Mouse (Mus musculus) kidney, postnatal 4 days (tissue): ENCODE data around the gene Krt33a.
A peak's percentile ranks its signal among the peaks of the same experiment; 100 is the strongest.

Source experiments
- DNase-seq, 2 experiments: peaks; one replicate each; pipeline ENCODE4 v3.0.0; 2021; ENCODE audit warnings: mixed read lengths in 2 of 2

The Krt33a gene

DNA sequence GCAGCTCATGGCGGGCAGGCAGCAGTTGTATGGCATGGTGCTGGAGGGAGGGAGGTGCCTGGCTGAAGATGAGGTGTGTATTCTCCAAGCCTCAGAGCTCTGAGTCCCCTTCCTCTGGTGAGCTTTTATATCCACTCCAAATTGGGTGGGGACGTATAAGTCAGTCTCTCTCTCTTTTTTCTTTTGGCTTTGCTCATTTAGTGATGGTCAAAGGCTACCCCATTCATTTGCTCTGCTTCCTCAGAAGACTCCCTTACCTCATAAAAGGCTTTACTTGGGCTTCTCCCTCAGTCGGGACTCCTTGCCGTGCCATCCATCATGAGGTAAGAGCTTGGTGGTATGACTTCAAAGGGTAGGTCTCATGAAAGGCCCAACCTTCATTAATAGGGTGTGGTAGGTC is at the start of gene Krt33a:
TSS of gene Krt33a (minus strand) at position 101 of the 400 bp plus-strand sequence.
- DNase-seq: no peak

DNA sequence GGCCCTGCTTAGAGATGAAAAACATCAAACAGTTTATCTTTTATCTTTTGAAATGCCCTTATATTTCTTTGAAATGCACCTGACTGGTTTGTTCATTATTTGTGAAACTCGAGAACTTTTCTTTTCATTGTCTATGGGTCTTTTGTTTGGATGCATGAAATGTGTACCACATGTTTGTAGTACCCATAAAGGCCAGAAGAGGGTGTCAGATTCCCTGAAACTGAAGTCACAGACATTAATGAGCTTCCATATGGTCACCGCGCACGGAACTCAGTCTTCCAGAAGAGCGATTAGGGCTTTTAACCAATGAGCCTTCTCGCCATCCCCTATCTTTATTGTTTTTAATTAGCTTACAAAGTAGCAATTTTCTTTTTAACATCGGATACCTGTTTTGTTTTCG is 42.9 kb upstream of the Krt33a start:
- DNase-seq: peak in 1 of 2 experiments; percentile 5

DNA sequence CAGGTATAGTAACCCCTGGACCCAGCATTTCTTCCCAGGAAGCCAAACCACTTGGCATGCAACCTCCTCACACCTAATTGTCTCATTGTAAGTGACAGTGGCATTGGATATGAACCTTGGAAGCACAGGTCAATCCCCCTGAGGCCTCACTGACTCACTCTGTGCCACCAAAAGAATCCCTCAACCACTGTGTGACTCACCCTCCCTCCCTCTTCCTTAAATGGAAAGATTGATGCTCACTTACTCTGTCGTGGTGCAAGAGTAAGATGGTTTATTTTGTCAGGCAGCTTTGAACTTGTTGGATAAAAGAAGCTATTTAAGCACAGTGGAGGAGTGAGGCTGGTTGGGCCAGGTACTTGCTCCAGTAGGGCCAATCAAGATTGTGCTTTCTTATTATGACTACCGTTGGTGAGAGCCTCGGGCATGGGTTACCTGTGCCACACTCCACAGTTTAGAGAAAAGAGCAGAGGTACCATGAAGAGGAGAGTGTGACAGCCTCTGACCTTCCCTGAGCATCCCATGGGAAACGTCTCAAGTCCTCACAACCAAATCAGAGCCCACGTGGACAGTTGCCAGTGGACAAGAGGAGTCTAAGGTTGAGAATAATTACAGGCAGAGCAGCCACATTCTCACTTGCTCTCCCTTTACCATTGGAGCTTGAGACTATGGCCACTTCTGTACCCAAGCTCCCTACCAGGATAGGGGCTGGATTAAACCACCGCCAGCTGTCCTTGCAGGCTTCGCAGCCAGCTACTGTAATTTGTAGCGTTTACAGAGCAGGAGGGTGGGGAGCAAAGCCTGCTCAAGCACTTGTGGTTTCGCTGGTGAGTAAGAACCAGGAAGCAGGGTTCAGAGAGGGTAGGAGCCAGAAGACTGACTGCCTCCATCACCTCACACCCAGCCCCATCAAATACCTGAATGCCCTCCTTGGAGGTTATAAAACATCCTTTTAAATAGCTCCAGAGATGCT is 40.0 kb upstream of the Krt33a start:
- no peak for DNase-seq

DNA sequence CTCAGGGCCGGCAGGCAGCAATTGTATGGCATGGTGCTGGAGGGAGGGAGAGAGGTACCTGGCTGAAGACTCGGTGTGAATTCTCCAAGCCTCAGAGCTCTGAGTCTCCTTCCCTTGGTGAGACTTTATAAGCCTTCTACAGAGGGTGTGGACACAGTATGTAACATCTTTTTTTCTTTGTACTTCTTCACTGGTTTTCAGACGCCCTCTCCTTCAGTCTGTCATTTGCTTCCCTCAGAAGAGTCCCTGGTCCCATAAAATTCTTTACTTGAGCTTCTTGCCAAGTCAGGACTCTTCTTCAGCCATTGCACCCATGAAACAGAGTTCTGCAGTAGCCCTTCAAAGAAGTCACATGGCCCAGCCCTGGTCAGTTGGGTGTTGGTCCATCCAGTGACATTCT is 34.4 kb upstream of the Krt33a start, which contains the start of gene Krt31:
TSS of gene Krt31 (minus strand) at position 101 of the 400 bp plus-strand sequence.
- DNase-seq: no peak

DNA sequence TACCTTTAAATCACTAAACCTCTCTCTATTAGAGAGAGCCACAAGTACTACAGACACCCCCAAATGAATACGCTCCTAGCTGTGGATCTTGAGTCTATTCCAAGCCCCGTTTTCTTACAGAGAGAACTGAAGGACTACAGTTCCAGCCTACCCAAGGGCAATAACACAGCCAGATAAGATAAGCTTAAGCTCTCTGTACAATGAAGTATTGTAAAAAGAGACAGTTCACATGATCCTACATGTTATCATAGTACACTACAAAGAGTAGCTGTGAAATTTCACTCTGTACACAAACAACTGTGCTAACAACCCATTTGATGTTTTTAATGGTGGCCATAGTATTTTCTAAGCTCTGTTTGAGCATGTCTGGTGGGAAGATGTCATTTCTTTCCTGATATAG is 31.2 kb upstream of the Krt33a start:
- no peak for DNase-seq

DNA sequence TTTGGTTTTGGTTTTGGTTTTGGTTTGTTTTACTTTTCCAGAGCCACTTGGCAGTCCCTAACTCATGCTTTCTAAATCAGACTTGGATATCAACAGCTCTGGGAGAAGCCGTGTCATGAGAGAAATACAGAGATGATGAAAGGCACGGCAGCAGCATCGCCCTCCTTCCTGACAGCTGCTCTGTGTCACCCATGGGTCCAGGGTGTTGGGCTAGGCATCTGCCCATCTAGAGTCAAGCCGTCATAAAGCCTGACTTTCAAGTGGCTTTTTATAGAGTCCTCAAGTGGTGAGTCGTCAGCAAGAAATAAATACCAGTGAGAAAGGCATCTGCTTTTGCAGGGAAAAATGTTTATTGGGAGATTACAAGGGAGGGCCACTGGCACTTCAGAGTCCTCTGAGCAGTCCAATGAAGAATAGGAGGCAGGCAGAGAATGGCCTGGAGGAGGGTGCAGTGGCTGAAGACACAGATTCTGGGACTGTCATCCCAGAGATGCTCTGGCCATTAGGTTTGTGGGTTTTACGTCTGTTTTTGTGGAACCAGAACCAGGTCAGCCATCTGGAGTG is 30.4 kb upstream of the Krt33a start:
- no peak for DNase-seq

DNA sequence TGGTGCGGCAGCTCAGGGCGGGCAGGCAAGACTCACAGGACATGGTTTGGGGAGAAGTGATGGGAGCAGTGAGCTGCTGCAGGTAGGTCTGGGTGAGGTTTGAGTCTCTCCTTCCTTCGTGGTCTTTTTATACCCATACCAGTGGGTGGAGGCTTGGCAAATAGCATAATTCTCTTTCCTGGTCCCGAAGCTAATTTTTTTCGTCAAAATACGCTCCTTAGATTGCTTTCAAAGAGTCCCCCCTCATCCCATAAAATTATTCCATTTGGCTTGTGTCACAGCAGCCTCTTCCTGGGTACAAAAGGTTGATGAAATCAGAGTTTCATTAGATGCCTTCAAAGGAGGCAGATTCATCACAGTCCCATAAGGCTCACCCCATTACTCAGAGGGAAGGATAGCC is 25.4 kb upstream of the Krt33a start, which contains the start of gene Krt34:
TSS of gene Krt34 (minus strand) at position 101 of the 400 bp plus-strand sequence.
- DNase-seq: no peak

DNA sequence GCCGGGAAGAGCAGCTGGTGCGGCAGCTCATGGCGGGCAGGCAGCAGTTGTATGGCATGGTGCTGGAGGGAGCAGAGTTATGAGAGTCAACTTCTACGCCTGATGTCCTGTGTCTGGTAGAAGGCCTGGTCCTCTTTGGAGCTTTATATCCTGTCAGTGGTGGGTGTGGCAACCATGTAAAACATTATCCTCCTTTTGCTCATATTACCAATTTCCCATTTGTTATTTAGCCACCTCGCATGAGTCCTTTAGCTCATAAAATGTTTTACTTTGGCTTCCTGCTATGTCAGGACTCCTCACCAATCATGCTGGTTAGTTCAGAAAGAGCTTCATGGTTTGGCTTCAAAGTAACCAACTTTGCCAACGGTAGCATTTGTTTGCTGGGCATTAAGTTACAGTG is 13.8 kb upstream of the Krt33a start, which contains the start of gene Krt33b:
TSS of gene Krt33b (minus strand) at position 101 of the 400 bp plus-strand sequence.
- DNase-seq: no peak

DNA sequence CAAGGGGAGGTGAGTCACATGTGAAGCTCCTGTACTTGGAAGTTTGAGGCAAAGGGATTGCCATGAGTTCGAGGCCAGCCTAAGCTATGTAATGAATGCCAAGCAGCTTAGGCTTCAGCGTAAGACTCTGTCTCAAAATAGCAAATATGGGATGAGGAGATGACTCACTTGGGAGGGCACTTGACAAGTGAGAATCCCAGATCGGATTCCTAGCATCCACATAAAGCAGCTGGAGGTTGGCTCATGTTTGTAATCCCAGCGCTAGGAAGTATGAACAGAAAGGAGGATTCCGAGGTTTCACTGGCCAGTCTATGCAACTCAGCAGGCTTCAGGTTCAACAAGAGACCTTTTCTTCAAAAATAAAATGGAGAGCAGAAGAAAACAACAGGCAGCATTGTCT is 5.4 kb upstream of the Krt33a start:
- DNase-seq: no peak

DNA sequence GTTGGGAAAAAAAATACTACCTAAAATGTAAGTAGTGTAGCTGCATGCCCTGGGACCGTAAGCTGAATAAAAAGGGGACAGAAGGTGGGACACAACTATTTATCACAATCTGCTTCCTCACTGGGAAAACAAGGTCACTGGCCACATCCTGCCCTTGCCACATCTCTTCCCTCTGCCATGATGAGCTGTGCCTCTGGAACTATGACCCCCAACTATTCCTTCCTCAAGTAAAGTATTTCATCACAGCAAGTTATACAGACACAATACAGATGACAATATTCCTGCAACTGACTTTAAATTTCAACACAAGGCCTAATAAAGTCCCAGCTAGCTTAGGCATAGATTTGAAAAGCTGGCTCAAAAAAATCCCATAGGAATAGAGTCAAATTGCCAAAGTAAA is 3.5 kb upstream of the Krt33a start:
- DNase-seq: no peak

DNA sequence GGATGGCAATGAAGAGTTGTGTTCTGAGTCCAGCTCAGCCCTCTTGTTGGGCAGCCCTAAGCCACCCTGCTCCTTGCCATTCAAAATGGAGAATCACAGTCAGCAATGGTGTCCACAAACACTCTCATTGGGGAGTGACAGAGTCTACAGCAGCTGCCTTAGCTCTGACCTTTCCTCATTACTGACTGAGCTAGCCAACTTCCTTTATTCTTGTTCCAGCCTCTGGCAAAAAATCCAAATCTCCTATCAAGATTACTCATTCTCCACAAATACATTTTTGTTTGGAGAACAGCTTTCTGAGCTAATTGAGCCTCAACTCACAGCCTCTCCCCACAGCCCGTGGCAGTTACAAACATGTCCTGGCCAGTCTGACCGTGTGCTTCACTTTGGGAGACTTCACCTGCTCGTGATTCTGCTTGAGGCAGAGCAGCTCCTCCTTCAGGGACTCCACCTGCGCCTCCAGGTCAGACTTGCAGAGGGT is 2.3 kb downstream of the Krt33a start:
- DNase-seq: no peak

DNA sequence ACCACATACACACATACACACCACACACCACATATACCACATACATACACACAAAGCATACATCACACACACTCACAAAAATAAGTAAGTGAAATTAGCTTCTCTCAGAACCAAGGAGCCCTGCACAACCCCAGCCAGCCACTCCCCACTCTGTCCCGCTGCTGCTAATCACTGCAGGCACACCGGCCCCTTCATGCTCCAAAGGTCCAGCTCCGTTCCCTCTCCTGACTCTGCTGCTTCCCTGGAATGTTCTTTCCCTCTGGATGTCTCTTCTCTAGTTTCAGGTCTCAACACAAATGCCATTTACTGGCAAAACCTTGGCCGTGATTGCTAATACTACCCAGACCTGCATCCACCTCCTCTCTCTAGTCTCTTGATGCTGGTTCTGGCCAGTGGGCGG is 5.3 kb downstream of the Krt33a start:
- no peak for DNase-seq

DNA sequence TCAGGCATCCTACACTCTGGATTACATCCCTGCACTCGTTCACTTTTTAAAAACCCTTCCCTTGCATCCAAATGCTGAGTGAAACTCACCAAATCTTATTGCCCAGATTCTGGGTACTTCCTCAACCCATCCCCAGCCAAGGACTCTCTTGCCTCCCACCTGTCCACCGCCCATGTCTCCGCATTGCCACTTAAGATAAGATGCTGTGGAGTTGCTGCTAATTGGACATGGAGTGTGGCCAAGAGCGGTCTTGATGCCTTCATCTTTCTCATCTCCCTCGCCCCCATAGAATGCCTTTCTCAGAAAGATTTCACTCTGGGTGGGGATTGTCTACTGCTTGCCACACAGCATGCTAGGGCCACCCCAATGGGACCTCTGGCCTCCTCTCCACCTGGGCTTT is 7.7 kb downstream of the Krt33a start:
- DNase-seq: no peak

DNA sequence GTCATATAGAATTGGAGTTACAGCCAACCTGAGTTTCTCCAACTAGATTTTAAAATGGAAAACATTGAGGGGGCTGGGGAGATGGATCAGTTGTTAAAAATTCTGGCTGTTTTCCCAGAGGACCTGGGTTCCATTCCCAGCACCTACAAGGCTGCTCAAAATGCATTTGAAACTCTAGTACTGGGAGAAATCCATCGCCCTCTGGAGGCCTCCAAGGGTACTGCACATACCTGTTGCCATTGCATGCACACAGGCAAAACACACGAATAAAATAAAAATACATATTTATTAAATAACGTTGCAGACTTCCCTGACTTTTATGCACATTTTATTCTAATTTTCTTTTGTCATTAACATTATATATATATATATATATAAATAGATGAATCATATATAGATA is 9.4 kb downstream of the Krt33a start:
- peak in 1 of 2 experiments; percentile 12 for DNase-seq

DNA sequence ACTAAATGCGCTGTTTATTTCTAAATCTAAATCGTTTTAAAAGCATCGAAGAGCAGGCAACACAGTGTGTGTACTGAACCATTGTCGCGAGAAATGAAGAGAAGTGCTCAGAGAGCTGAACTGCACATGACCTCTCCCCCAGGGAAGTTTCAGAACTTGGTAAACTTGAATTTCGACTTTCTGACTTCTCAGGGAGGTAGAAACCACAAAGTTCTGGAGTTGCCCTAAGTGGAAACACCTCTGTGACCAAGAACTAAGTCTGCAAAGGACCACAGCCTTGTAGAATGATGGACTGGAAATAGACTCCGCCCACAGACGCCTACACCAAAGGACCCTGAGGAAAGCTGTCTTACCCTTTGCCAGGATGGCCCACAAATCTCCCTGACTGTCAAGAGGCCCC is 10.1 kb downstream of the Krt33a start:
- no peak for DNase-seq

DNA sequence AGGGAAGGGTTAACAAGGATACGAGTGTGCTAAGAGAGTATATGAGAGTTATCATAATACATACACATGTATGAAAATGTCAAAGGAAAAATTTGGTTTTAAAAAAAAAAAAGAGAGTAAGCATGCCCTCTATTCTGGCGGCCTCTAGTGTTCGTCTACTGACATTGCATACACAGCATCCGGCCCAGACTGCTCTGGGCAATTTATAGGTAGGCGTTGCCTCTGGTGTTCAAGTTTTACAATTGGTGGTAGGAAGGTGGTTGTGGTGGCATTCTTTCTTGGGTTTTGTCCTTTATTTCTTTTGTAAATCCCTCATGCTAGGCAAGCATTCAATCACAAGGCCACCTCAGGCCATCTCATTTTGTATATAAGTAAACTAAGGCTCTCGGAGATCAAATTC is 11.2 kb downstream of the Krt33a start:
- peak; percentile 70 to 71 for DNase-seq

DNA sequence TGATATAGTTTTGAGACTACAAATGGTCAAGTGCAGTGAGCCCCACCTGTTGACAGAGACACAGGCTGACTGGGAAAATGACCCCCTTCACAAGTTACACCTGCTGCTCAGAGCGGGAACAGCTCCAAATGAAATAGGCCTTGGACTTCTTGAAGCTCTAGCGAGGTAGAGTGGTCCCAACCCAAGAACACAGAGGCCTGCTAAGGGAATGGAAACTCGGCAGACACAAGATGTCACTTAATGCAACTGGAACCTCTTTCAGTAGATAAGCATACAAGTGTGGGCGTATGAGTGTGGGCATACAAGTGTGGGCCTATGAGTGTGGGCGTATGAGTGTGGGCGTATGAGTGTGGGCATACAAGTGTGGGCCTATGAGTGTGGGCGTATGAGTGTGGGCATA is 16.9 kb downstream of the Krt33a start:
- no peak for DNase-seq

DNA sequence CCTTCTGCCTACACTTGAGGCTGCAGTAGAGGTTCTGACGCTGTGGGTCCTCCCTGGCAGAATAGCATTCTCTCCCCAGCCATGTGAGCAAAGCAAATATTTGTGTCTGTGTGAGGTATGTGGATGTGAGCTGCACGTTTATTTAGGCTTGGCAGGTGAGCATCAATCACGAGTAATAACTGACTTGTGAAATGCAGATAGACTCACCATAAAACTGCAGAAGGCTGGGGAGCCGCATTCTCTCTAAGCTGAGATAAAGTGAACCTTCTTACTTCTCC is 21.7 kb downstream of the Krt33a start:
- DNase-seq: no peak

DNA sequence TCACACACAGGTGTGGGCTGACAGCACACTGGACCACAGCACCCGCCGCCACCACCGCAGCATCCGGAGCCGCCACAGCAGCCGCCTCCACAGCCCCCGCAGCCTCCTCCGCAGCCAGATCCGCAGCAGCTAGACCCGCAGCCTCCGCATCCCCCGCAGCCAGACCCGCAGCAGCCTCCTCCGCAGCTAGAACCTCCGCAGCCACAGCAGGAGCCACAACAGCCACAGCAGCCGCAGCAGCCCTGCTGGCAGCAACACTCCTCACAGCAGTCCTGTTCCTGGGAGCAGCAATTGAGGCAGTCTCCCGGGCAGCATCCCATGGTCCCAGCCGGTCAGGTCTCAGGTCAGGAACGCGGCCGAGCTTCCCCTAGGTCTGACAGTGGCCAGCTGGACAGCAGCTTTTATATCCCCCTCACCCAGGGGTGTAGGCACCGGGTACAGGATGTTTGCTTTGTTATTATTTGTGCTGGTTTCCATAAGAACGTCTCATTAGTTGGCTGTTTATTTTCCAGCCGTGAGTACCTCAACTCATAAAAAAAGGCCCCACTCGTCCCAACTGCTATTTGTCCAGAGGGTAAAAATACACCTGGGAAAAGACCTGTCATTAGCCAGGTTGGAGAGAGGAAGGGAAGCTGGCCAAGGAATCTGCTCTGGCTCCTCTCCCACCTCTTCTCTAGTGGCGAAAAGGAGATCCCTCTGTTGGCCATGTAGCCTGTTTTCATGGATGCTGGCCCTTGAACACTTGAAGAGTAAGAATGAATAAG is 22.2 kb downstream of the Krt33a start, which contains the start of gene Krtap17-1:
TSS of gene Krtap17-1 (minus strand) at position 375 of the 764 bp plus-strand sequence.
- peak; percentile 10 to 21 for DNase-seq

DNA sequence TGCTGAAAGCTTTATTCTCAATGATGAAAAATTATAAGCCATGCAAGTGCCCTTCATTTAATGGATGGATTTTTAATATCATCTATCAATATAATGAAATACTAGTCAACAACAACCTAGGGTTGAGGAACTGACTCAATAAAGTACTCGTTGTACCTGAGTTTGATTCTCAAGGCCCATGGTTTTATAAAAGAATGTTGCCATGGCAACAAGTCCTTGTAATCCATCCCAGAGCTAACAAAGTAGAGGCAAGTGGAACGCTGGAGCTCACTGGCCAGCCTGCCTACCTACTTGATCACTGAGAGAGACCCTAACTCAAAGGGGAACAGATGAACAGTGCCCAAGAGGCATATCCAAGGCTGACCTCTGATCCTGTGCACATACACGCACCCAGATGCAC is 25.4 kb downstream of the Krt33a start:
- no peak for DNase-seq

DNA sequence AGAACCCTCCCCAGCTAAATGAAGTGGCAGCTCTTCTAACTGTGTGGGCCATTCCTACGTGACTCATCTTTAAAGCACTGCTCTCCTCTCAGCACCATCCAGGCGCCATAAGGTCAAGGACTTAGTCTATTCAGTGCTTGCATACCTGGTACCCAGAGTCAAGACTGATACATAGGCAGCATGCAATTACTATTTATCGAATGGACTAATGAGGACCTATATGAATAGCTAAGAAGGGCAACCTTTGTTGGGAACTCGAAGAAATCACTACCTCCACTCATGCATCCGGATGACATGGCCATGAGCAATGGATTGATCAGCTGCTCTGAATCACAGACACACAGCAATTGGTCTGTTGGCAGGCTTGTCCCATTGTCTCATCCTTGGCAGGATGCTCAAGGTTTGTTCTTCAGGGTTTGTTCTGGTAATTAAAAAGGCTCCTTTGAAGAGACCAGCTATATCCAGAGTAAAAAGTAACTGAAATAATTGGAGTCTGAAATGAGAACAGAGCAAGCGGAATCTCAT is 26.1 kb downstream of the Krt33a start:
- no peak for DNase-seq

DNA sequence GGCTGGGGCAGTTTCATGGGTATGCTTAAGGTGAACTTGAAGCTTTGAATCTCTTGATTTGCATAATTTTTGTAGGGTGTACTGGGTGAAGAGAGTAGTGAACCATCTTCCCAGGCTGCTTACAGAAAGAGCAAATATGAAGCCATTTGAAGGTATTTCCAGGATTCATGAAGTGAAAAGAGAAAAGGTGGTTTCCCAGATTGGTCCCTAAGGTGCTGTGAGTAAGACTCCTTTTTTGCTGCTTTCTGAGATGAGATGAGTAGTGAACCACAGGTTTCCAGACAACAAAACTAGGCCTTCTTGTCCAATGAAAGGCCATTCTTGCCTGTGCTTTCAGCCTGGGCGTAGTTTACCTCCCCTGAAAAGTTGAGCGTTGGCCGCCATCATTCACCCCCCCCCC is 27.5 kb downstream of the Krt33a start:
- DNase-seq: no peak

DNA sequence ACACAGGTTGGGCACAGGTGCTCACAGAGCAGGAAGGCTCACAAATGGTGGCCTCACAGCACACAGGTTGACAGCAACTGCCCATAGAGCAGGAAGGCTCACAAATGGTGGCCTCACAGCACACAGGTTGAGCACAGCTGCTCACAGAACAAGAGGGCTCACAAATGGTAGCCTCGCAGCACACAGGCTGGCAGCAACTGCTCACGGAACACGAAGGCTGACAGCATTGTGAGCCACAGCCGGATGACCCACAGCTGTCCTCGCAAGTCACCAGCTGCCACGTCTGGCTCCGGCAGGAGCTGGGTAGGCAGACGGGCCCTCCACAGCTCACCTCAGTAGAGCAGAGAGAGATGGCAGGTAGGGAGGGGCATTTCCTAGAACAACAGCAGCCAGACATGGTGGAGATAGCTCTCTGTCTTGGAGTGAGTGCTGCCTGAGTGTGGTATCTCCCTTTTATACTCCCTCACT is 29.8 kb downstream of the Krt33a start, which contains the start of gene Krtap16-1:
TSS of gene Krtap16-1 (minus strand) at position 418 of the 468 bp plus-strand sequence.
- DNase-seq: no peak
